Mouse (Mus musculus) hindbrain, embryonic 10.5 days (tissue): ENCODE data around the gene Zfp111. TPM values are rescaled to one million over a fixed set of nuclear protein-coding genes. Genes with fewer than 3 reads are reported as not detected.

Experiments used
- DNase-seq: peaks from one replicate; pipeline ENCODE4 v3.0.0-alpha.2; 2017; ENCODE audit warnings: low spot score
- H3K27ac ChIP-seq: fragments of 300-500 bp; sonication (generic); 2 replicates; pipeline ENCODE4 v1.5.1; 2016; ENCODE audit warnings: mild to moderate bottlenecking, moderate library complexity
- H3K27me3 ChIP-seq: fragments of 300-500 bp; sonication (generic); 2 replicates; pipeline ENCODE4 v1.6.1; 2016; ENCODE audit warnings: mild to moderate bottlenecking; ENCODE audit not compliant: poor library complexity, insufficient read depth, severe bottlenecking
- H3K36me3 ChIP-seq: fragments of 300-500 bp; sonication (generic); 2 replicates; pipeline ENCODE4 v1.6.1; 2016; ENCODE audit warnings: mild to moderate bottlenecking, moderate library complexity
- H3K4me1 ChIP-seq: fragments of 300-500 bp; sonication (generic); replicated peaks from 2 replicates; pipeline ENCODE4 v1.6.1; 2016; ENCODE audit warnings: mild to moderate bottlenecking
- H3K4me3 ChIP-seq: fragments of 300-500 bp; sonication (generic); 2 replicates; pipeline ENCODE4 v1.5.1; 2016; ENCODE audit warnings: mild to moderate bottlenecking, moderate library complexity
- H3K9me3 ChIP-seq: fragments of 300-500 bp; sonication (generic); 2 replicates; pipeline ENCODE4 v1.6.1; 2016; ENCODE audit warnings: mild to moderate bottlenecking, moderate library complexity
- WGBS: fragments of 180-500 bp; shearing (Covaris S2); methylation state at CpG from one replicate; pipeline ENCODE4 v1.1.7; 2016; 5-methylcytosine and 5-hydroxymethylcytosine counted together
- polyA plus RNA-seq: library from polyadenylated mRNA; unstranded; fragments of >200 nt; fragmentation: Nextera tagmentation; extraction: Ambion mirVana; gene quantifications from 2 replicates; pipeline ENCODE4 v1.2.1, GENCODE M21; 2016

The Zfp111 gene
- polyA plus RNA-seq, 1 experiment from 2014 or later = 9.2 TPM

DNA sequence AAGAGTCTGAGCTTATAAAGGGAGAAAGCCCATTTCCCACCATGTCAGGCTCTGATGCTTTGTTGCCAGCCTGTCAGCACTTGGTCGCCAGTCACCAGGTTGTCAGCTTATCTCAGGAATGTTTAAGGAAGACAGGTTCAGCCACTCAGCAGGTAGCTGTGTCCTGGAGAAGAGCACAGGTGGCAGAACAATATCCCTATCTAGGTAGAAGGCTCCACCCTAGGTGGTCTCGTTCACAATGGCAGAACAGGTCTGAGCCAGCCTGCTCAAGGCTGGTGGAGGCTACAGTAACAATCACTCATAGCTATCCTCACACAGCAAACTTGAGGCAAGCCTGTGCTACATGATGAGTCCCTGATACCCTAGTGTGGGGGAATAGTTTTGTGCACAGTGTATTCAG, 19.9 kb downstream of the Zfp111 start:
- Histone ChIP-seq H3K4me1 (no peaks in the 10 kb centered on the region), H3K27me3 (no peaks in the 10 kb centered on the region), H3K4me3 (no peak overlapping the region), H3K9me3 (peaks cover 24% of the 10 kb centered on the region), H3K27ac (no peak overlapping the region), H3K36me3 (peaks cover 30% of the 10 kb centered on the region)
- no peak for DNase-seq
- WGBS = 83% methylated on average over 2 of the region's 2 CpGs

GRCm38 (mm10) chr7:24189571-24189944, 21.7 kb downstream of the Zfp111 start:
- Histone ChIP-seq H3K4me1 (no peaks in the 10 kb centered on the region), H3K27ac (no peak overlapping the region), H3K36me3 (peaks cover 17% of the 10 kb centered on the region), H3K9me3 (peaks cover 17% of the 10 kb centered on the region), H3K27me3 (no peaks in the 10 kb centered on the region), H3K4me3 (no peak overlapping the region)
- 77% methylated on average over 5 of the region's 5 CpGs for WGBS
- DNase-seq = no peak

DNA sequence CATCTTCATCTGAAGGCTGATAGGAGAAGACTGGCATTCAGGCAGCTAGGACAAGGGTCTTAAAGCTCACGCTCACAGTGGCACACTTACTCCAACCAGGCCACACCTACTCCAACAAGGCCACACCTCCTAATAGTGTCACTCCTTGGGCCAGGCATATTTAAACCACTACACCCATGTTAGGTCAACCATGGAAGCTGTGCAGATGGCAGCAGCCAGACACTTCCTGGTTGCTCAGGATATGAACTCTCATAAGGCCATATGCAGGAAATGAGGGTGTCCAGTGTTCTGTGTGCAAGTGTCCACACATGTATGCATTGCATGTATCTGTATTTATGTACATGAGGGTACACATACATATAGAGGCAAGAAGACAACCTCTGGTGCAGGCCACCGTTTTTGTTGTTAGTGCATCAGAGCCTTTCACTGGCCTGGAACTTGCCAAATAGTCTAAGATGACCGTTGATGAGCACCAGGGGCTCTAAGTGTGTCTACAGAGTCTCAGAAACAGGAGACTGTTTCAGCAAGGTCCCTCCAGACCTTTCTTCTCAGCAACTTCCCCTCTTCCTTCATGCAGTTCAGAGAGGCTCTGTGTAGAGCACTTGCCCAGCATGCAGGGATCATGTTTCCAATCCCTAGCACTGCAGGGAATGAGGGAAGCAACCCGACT, 22.2 kb downstream of the Zfp111 start:
- Histone ChIP-seq H3K27ac (no peak overlapping the region), H3K4me1 (no peaks in the 10 kb centered on the region), H3K4me3 (no peak overlapping the region), H3K36me3 (peaks cover 12% of the 10 kb centered on the region), H3K27me3 (no peaks in the 10 kb centered on the region), H3K9me3 (peaks cover 12% of the 10 kb centered on the region)
- 66% methylated on average over 4 of the region's 4 CpGs for WGBS
- no peak for DNase-seq

GRCm38 (mm10) chr7:24187611-24188010, 23.6 kb downstream of the Zfp111 start:
- peaks cover 4% of the 10 kb centered on the region; the same call in 1 of the 2 replicates for H3K9me3 ChIP-seq

DNA sequence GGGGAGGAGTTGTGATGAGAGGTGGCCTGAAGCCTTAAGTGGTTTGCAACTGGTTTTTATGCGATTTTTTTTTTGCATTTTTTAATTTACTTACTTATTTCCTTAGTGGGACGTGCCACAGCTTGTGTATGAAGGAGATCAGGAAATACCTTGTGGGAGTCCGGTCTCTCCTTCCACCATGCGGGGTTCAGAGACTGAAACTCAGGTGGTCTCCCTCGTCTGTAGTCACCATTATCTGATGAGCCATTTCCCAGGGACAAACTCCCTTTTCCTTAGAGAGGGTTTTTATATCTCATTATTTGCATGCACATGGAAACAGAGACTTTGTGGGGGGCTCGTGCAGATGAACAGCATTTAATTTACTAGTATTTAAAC, 35.9 kb downstream of the Zfp111 start:
- Histone ChIP-seq H3K4me3 (peak overlapping the region; percentile 62), H3K36me3 (no peaks in the 10 kb centered on the region), H3K9me3 (0 out of 2 replicates have a peak, but pooled peaks cover 6% of the 10 kb centered on the region), H3K4me1 (peaks cover 6% of the 10 kb centered on the region; the same call in 1 of the 2 replicates), H3K27me3 (no peaks in the 10 kb centered on the region), H3K27ac (peak overlapping the region; percentile 87)
- 64% methylated on average over 6 of the region's 6 CpGs for WGBS
- no peak for DNase-seq

More at GRCm38 (mm10) chr7:24187611-24188010, 23.6 kb downstream of the Zfp111 start:
- Histone ChIP-seq H3K36me3 (no peaks in the 10 kb centered on the region), H3K4me1 (no peaks in the 10 kb centered on the region), H3K4me3 (no peak overlapping the region), H3K27me3 (no peaks in the 10 kb centered on the region), H3K27ac (no peak overlapping the region)
- 68% methylated on average over 1 of the region's 1 CpGs for WGBS
- no peak for DNase-seq

DNA sequence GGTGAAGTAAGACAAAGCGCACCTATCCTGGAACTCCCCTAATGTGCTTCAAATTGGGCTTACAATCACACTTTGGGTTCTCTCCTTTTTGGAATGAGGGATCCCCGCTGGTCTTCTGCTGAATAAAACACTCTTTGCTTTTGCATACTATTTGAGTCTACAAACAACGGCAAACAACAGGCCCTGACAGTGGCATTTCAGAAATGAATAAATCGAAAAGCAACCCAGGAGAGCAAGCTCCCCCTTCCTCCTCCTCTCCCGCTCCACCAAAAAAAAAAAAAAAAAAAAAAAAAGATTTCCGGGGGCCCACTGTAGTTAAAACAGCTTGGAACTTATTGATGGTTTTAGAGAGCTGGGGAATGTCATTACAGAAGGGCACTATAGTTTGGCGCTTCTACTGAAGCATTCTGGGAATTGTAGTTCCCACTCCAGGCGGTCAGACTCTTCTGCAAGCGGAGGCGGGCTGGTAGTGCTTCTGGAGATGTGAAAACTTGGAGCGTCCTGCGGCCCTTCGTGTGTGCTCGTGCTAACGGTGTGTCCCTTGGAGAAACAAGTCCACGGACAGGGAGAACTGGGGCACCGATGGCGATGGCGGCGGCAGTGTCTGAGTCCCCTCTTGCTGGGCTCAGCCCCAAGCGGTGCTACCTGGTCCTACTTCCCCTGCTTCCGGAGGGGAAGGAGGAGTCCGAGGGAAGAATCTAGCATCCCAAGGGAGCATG, 36.5 kb downstream of the Zfp111 start, which contains the start of gene Zfp114:
TSS of gene Zfp114 (plus strand) at position 443 of the 719 bp plus-strand sequence.
- H3K4me1 ChIP-seq = peaks cover 6% of the 10 kb centered on the region; the same call in 1 of the 2 replicates
- no peaks in the 10 kb centered on the region for H3K27me3 ChIP-seq
- peak; percentile 84 for DNase-seq
- H3K4me3 ChIP-seq = peak within 1 kb of the TSS; percentile 62
- 0 out of 2 replicates have a peak, but pooled peaks cover 6% of the 10 kb centered on the region for H3K9me3 ChIP-seq
- peak within 1 kb of the TSS; percentile 87 for H3K27ac ChIP-seq
- no peaks in the 10 kb centered on the region for H3K36me3 ChIP-seq
- WGBS = 14% methylated on average over 23 of the region's 23 CpGs

DNA sequence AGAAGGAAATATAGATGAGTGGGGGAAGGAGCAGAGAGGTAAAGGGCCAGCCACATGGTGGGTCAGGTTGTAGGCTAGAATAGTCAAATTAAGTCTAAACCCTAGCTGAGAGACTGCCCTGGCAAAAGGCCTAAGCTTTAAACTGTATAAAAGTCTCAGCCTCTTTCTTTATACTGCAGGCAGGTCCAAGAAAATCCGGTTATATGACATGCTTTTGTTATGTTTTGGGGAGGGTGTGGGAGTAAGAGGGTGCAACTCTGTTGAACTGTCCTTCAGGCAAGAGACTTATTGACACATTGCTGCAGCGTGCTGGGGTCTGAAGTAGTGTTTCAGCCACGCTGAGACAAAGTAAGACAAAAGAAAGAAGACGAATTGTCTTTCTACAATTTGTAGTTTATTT, 39.1 kb downstream of the Zfp111 start:
- Histone ChIP-seq H3K4me1 (peaks cover 6% of the 10 kb centered on the region; the same call in 1 of the 2 replicates), H3K36me3 (no peaks in the 10 kb centered on the region), H3K4me3 (no peak overlapping the region), H3K27ac (no peak overlapping the region), H3K27me3 (no peaks in the 10 kb centered on the region), H3K9me3 (0 out of 2 replicates have a peak, but pooled peaks cover 6% of the 10 kb centered on the region)
- 71% methylated on average over 4 of the region's 4 CpGs for WGBS
- DNase-seq = no peak

- Histone ChIP-seq H3K4me3 (no peak overlapping the region), H3K27ac (no peak overlapping the region), H3K36me3 (no peaks in the 10 kb centered on the region), H3K27me3 (no peaks in the 10 kb centered on the region), H3K4me1 (no peaks in the 10 kb centered on the region), H3K9me3 (peaks cover 12% of the 10 kb centered on the region)
- 4% methylated on average over 1 of the region's 1 CpGs for WGBS
- DNase-seq = no peak
Measured at GRCm38 (mm10) chr7:24153272-24153671, 58.0 kb downstream of the Zfp111 start.

Other genes starting within 250 kb of the Zfp111 start
- gene Vmn1r181, start 236.8 kb downstream of the Zfp111 start, polyA plus RNA-seq = not detected in 2 replicates
- gene V1rd19, start 209.8 kb downstream of the Zfp111 start, polyA plus RNA-seq = not detected in 2 replicates
- not detected in 2 replicates for gene Vmn1r183, start 158.2 kb downstream of the Zfp111 start, polyA plus RNA-seq
- 25.9 and 29.4 TPM in 2 replicates for gene Zfp180, start 129.5 kb downstream of the Zfp111 start, polyA plus RNA-seq
- gene Zfp112, start 99.1 kb downstream of the Zfp111 start, polyA plus RNA-seq = 3.3 and 5.4 TPM in 2 replicates
- gene Zfp235, start 77.3 kb downstream of the Zfp111 start, polyA plus RNA-seq = 12.9 and 14.6 TPM in 2 replicates
- gene Zfp114, start 36.4 kb downstream of the Zfp111 start, polyA plus RNA-seq = 3.9 and 5.1 TPM in 2 replicates
- 4.9 and 5.8 TPM in 2 replicates for gene Zfp109, start 26.1 kb upstream of the Zfp111 start, polyA plus RNA-seq
- 2.3 and 2.6 TPM in 2 replicates for gene Zfp108, start 43.4 kb upstream of the Zfp111 start, polyA plus RNA-seq
- gene Zfp93, start 59.0 kb upstream of the Zfp111 start, polyA plus RNA-seq = 6.0 TPM in 2 replicates
- gene Zfp61, start 89.8 kb upstream of the Zfp111 start, polyA plus RNA-seq = 35.4 and 40.3 TPM in 2 replicates
- gene Zfp94, start 105.2 kb upstream of the Zfp111 start, polyA plus RNA-seq = 10.8 and 13.2 TPM in 2 replicates
- 0.25 TPM in 1 of 2 replicates, not detected in the other for gene Tescl, start 122.5 kb upstream of the Zfp111 start, polyA plus RNA-seq
- not detected in 2 replicates for gene Lypd5, start 137.8 kb upstream of the Zfp111 start, polyA plus RNA-seq
- gene Kcnn4, start 158.8 kb upstream of the Zfp111 start, polyA plus RNA-seq = 3.9 and 4.2 TPM in 2 replicates
- 27.4 and 32.7 TPM in 2 replicates for gene Smg9, start 188.2 kb upstream of the Zfp111 start, polyA plus RNA-seq
- not detected in 2 replicates for gene Irgc1, start 240.9 kb upstream of the Zfp111 start, polyA plus RNA-seq